Mouse (Mus musculus): ENCODE data around the gene Rhot2. TPM values are rescaled to one million over a fixed set of nuclear protein-coding genes. Genes with fewer than 3 reads are reported as not detected.

The Rhot2 gene
- polyA plus RNA-seq, 1 experiment from 2014 or later = 23.5 TPM

DNA sequence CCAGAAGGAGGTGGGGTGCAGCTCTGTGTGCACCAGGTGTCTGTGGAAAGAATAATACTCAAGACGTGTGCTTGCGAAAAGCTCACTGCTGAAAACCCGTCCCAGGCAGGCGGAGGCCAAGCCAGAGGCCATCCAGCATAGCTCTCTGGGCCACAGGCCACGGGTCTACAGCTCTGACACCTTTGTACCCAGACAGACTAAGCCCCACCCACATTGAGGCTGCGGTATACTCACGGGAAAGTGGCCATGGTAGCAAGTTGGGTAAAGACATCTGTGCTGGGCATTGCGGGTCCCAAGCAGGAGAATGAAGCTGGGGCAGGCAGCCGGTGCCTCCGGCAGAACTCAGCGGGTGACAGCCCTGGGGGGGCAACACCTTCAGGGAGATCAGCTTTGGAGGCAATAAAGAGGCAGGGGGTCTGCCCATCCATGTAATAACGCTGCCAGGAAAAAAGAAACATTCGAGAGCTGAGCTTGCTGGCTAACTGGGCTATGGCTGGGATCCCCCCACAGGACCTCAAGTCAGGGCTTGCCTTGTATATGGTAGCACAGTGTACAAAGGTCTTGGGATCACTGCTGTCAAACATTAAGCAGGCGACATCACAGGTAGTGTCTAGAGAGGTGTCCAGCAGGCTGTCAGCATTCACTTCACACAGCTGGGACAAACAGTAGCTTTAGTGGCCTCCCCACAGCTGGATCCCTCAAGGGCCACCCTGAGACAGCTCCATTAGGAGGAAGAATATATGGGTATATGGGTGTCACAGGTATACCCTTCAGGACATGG is 5.0 kb downstream of the Rhot2 start:
- Histone ChIP-seq H3K4me2 (ENCODE audit: low read depth, low read length) (no peak overlapping the region), H3K4me1 (ENCODE audit: control insufficient read depth, insufficient read depth, low read length) (peaks cover 36% of the 10 kb centered on the region), H3K27ac (ENCODE audit: low read length) (no peak overlapping the region), H3K9ac (ENCODE audit: low read length) (no peak overlapping the region), H3K9me3 (replicated peaks; ENCODE audit: control insufficient read depth, low read length) (no peaks in the 10 kb centered on the region), H3K36me3 (ENCODE audit: control insufficient read depth, insufficient read depth, low read length) (peaks cover 34% of the 10 kb centered on the region), H3K27me3 (ENCODE audit: control insufficient read depth, insufficient read depth, low read length) (no peaks in the 10 kb centered on the region), H3K4me3 (replicated peaks; ENCODE audit: low read length) (no peak overlapping the region)
- ATAC-seq (ENCODE audit: insufficient read depth, low FRiP score) = no peak
- WGBS = 82% methylated on average over 14 of the region's 14 CpGs

DNA sequence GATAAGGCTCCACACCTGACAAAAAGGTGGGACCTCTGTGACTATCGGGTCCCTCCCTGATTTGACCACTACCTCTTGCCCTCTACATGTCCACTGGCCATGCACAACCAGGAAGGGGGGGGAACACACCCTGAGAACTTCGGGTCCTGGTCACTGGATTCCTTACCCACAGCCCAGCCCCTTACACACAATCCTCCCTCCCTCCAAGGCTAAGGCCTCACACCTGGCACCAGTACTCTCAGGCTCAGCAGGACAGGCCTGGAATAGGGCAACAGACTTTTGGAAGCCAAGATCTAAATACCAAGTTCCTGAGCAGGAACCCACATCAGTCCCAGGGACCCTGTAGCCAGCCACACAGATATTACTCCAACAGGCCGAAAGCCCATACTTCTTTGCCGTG is 5.7 kb downstream of the Rhot2 start:
- H3K9me3 ChIP-seq (replicated peaks; ENCODE audit: control insufficient read depth, low read length) = no peaks in the 10 kb centered on the region
- H3K4me3 ChIP-seq (replicated peaks; ENCODE audit: low read length) = no peak overlapping the region
- no peak overlapping the region for H3K9ac ChIP-seq (ENCODE audit: low read length)
- H3K4me1 ChIP-seq (ENCODE audit: control insufficient read depth, insufficient read depth, low read length) = peaks cover 41% of the 10 kb centered on the region
- H3K4me2 ChIP-seq (ENCODE audit: low read depth, low read length) = no peak overlapping the region
- 83% methylated on average over 4 of the region's 4 CpGs for WGBS
- ATAC-seq (ENCODE audit: insufficient read depth, low FRiP score) = no peak
- no peak overlapping the region for H3K27ac ChIP-seq (ENCODE audit: low read length)
- H3K27me3 ChIP-seq (ENCODE audit: control insufficient read depth, insufficient read depth, low read length) = no peaks in the 10 kb centered on the region
- H3K36me3 ChIP-seq (ENCODE audit: control insufficient read depth, insufficient read depth, low read length) = peaks cover 34% of the 10 kb centered on the region

- 56% methylated on average over 3 of the region's 3 CpGs for WGBS
- Histone ChIP-seq H3K4me2 (ENCODE audit: low read depth, low read length) (0 out of 2 replicates have a peak overlapping the region, but pooled peaks have one; percentile 64), H3K4me1 (ENCODE audit: control insufficient read depth, insufficient read depth, low read length) (peaks cover 34% of the 10 kb centered on the region), H3K9me3 (replicated peaks; ENCODE audit: control insufficient read depth, low read length) (no peaks in the 10 kb centered on the region), H3K4me3 (replicated peaks; ENCODE audit: low read length) (no peak overlapping the region), H3K27ac (ENCODE audit: low read length) (no peak overlapping the region), H3K9ac (ENCODE audit: low read length) (peak overlapping the region; percentile 71; the same call in 1 of the 2 replicates), H3K36me3 (ENCODE audit: control insufficient read depth, insufficient read depth, low read length) (peaks cover 34% of the 10 kb centered on the region), H3K27me3 (ENCODE audit: control insufficient read depth, insufficient read depth, low read length) (no peaks in the 10 kb centered on the region)
- ATAC-seq (ENCODE audit: insufficient read depth, low FRiP score) = no peak
These were observed 7.1 kb downstream of the Rhot2 start for GRCm38 (mm10) chr17:25837533-25837932.

- peaks cover 34% of the 10 kb centered on the region for H3K36me3 ChIP-seq (ENCODE audit: control insufficient read depth, insufficient read depth, low read length)
- no peak for ATAC-seq (ENCODE audit: insufficient read depth, low FRiP score)
- 3% methylated on average over 29 of the region's 29 CpGs for WGBS
- peaks cover 35% of the 10 kb centered on the region for H3K4me1 ChIP-seq (ENCODE audit: control insufficient read depth, insufficient read depth, low read length)
- H3K27me3 ChIP-seq (ENCODE audit: control insufficient read depth, insufficient read depth, low read length) = no peaks in the 10 kb centered on the region
- H3K27ac ChIP-seq (ENCODE audit: low read length) = no peak within 1 kb of the TSS
- no peaks in the 10 kb centered on the region for H3K9me3 ChIP-seq (replicated peaks; ENCODE audit: control insufficient read depth, low read length)
- peak within 1 kb of the TSS; percentile 64 for H3K4me2 ChIP-seq (ENCODE audit: low read depth, low read length)
- peak within 1 kb of the TSS; percentile 71 for H3K9ac ChIP-seq (ENCODE audit: low read length)
- peak within 1 kb of the TSS; percentile 36 for H3K4me3 ChIP-seq (replicated peaks; ENCODE audit: low read length)
These were observed 7.6 kb downstream of the Rhot2 start, which contains the start of gene Rhbdl1 for GRCm38 (mm10) chr17:25837076-25837410. Rhbdl1 (minus strand) TSS chr17:25837295.

GRCm38 (mm10) chr17:25836397-25837075 is 8.1 kb downstream of the Rhot2 start:
- 23% methylated on average over 23 of the region's 23 CpGs for WGBS
- no peaks in the 10 kb centered on the region for H3K27me3 ChIP-seq (ENCODE audit: control insufficient read depth, insufficient read depth, low read length)
- H3K9ac ChIP-seq (ENCODE audit: low read length) = peak overlapping the region; percentile 71
- H3K36me3 ChIP-seq (ENCODE audit: control insufficient read depth, insufficient read depth, low read length) = peaks cover 32% of the 10 kb centered on the region
- H3K4me3 ChIP-seq (replicated peaks; ENCODE audit: low read length) = peak overlapping the region; percentile 36
- no peaks in the 10 kb centered on the region for H3K9me3 ChIP-seq (replicated peaks; ENCODE audit: control insufficient read depth, low read length)
- H3K4me1 ChIP-seq (ENCODE audit: control insufficient read depth, insufficient read depth, low read length) = peaks cover 40% of the 10 kb centered on the region
- peak overlapping the region; percentile 64 for H3K4me2 ChIP-seq (ENCODE audit: low read depth, low read length)
- ATAC-seq (ENCODE audit: insufficient read depth, low FRiP score) = no peak
- H3K27ac ChIP-seq (ENCODE audit: low read length) = no peak overlapping the region

GRCm38 (mm10) chr17:25835816-25836215 is 8.8 kb downstream of the Rhot2 start:
- Histone ChIP-seq H3K4me3 (replicated peaks; ENCODE audit: low read length) (0 out of 2 replicates have a peak overlapping the region, but pooled peaks have one; percentile 36), H3K4me1 (ENCODE audit: control insufficient read depth, insufficient read depth, low read length) (peaks cover 47% of the 10 kb centered on the region), H3K9ac (ENCODE audit: low read length) (0 out of 2 replicates have a peak overlapping the region, but pooled peaks have one; percentile 71), H3K36me3 (ENCODE audit: control insufficient read depth, insufficient read depth, low read length) (peaks cover 30% of the 10 kb centered on the region), H3K9me3 (replicated peaks; ENCODE audit: control insufficient read depth, low read length) (no peaks in the 10 kb centered on the region), H3K4me2 (ENCODE audit: low read depth, low read length) (0 out of 2 replicates have a peak overlapping the region, but pooled peaks have one; percentile 64), H3K27me3 (ENCODE audit: control insufficient read depth, insufficient read depth, low read length) (no peaks in the 10 kb centered on the region), H3K27ac (ENCODE audit: low read length) (0 out of 2 replicates have a peak overlapping the region, but pooled peaks have one; percentile 26)
- WGBS = 91% methylated on average over 16 of the region's 16 CpGs
- no peak for ATAC-seq (ENCODE audit: insufficient read depth, low FRiP score)

DNA sequence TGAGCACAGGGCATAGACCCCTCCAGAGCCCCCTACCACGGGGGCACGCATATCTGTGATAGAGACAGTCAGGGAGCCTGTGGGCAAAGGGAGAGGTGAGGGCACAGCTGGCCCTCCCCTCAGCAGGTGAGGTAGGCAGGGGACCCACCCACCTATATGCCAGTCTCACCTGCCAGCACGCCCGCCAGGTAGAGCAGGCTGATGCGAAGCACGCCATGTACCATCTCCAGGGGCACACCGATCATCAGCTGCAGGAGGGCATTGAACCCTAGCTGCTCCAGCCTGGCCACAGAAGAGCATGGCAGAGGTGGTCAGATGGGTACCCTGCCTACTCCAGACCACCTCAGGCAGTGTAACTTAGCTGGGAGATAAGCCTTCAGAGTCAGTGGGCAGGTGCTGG is 9.3 kb downstream of the Rhot2 start:
- no peak overlapping the region for H3K4me3 ChIP-seq (replicated peaks; ENCODE audit: low read length)
- WGBS = 86% methylated on average over 7 of the region's 7 CpGs

GRCm38 (mm10) chr17:25834595-25835222 is 9.9 kb downstream of the Rhot2 start:
- peaks cover 29% of the 10 kb centered on the region for H3K36me3 ChIP-seq (ENCODE audit: control insufficient read depth, insufficient read depth, low read length)

More for the DNA sequence above, 9.3 kb downstream of the Rhot2 start:
- Histone ChIP-seq H3K36me3 (ENCODE audit: control insufficient read depth, insufficient read depth, low read length) (peaks cover 32% of the 10 kb centered on the region), H3K9ac (ENCODE audit: low read length) (no peak overlapping the region), H3K4me2 (ENCODE audit: low read depth, low read length) (peak overlapping the region; percentile 81; the same call in 1 of the 2 replicates), H3K9me3 (replicated peaks; ENCODE audit: control insufficient read depth, low read length) (no peaks in the 10 kb centered on the region), H3K4me1 (ENCODE audit: control insufficient read depth, insufficient read depth, low read length) (peaks cover 52% of the 10 kb centered on the region), H3K27me3 (ENCODE audit: control insufficient read depth, insufficient read depth, low read length) (no peaks in the 10 kb centered on the region), H3K27ac (ENCODE audit: low read length) (no peak overlapping the region)
- ATAC-seq (ENCODE audit: insufficient read depth, low FRiP score) = no peak

More at GRCm38 (mm10) chr17:25834595-25835222, 9.9 kb downstream of the Rhot2 start:
- Histone ChIP-seq H3K9ac (ENCODE audit: low read length) (peak overlapping the region; percentile 90), H3K27me3 (ENCODE audit: control insufficient read depth, insufficient read depth, low read length) (no peaks in the 10 kb centered on the region), H3K27ac (ENCODE audit: low read length) (peak overlapping the region; percentile 99), H3K4me2 (ENCODE audit: low read depth, low read length) (peak overlapping the region; percentile 81), H3K4me1 (ENCODE audit: control insufficient read depth, insufficient read depth, low read length) (peaks cover 58% of the 10 kb centered on the region), H3K9me3 (replicated peaks; ENCODE audit: control insufficient read depth, low read length) (no peaks in the 10 kb centered on the region), H3K4me3 (replicated peaks; ENCODE audit: low read length) (peak overlapping the region; percentile 90)
- ATAC-seq (ENCODE audit: insufficient read depth, low FRiP score) = no peak
- 75% methylated on average over 12 of the region's 12 CpGs for WGBS

Measured in stomach, embryonic 16.5 days (tissue).